Mouse (Mus musculus) lung, postnatal 4 days (tissue): ENCODE measurements at regions not wholly inside any gene's neighbourhood (a gene's known extent, or its start where the extent isn't known, plus 50 kb on each side); places are given as distances from the start of the nearest gene placed in this dataset.

Source experiments
- DNase-seq, 2 experiments: peaks; one replicate each; pipeline ENCODE4 v3.0.0; 2021

- no peak for DNase-seq
Measured at GRCm38 (mm10) chr3:65478215-65478614, 50.0 kb upstream of the Tiparp start.

GRCm38 (mm10) chr3:65477111-65477510 lies 51.1 kb upstream of the Tiparp start:
- no peak for DNase-seq

GRCm38 (mm10) chr3:65476091-65476953 lies 51.9 kb upstream of the Tiparp start:
- DNase-seq = no peak

- DNase-seq = no peak
Measured at GRCm38 (mm10) chr3:65474585-65474984, 53.6 kb upstream of the Tiparp start.

- DNase-seq = no peak
Measured at GRCm38 (mm10) chr3:65471796-65472195, 56.4 kb upstream of the Tiparp start.

GRCm38 (mm10) chr3:65469207-65469606 lies 59.0 kb upstream of the Tiparp start:
- DNase-seq = no peak

- DNase-seq = peak in 1 of 2 experiments; percentile 22
Measured at GRCm38 (mm10) chr3:65464769-65465168, 63.4 kb upstream of the Tiparp start.

GRCm38 (mm10) chr3:65460936-65461335 lies 67.3 kb upstream of the Tiparp start:
- no peak for DNase-seq

- DNase-seq = peak in 1 of 2 experiments; percentile 47
Measured at GRCm38 (mm10) chr3:65459702-65460101, 67.3 kb upstream of the Ssr3 start.

- no peak for DNase-seq
Measured at GRCm38 (mm10) chr3:65457931-65458330, 65.5 kb upstream of the Ssr3 start.

GRCm38 (mm10) chr3:65455597-65456284 lies 63.3 kb upstream of the Ssr3 start:
- peak; percentile 37 to 61 for DNase-seq

GRCm38 (mm10) chr3:65454301-65454700 lies 61.9 kb upstream of the Ssr3 start:
- DNase-seq = no peak

GRCm38 (mm10) chr3:65449176-65449575 lies 56.8 kb upstream of the Ssr3 start:
- DNase-seq = no peak

GRCm38 (mm10) chr3:65443701-65444100 lies 51.3 kb upstream of the Ssr3 start:
- DNase-seq = no peak

GRCm38 (mm10) chr3:65442946-65443345 lies 50.5 kb upstream of the Ssr3 start:
- DNase-seq = no peak

GRCm38 (mm10) chr3:65442269-65442668 lies 49.8 kb upstream of the Ssr3 start:
- peak; percentile 46 to 58 for DNase-seq
